Mouse (Mus musculus) c-Kit-positive CD71-negative TER-119-negative erythroid progenitor cells, embryonic 14.5 days (primary cell): ENCODE measurements around the gene Prelp.
"Not testable (repeated sequence)": the region's sequence is repeated elsewhere in the genome, so short reads cannot be mapped to it uniquely, and the experiment has no call there.

Experiments used
- DNase-seq: peaks from one replicate; pipeline ENCODE4 v3.0.0-alpha.2; 2013; ENCODE audit warnings: low read depth

Prelp gene

DNA sequence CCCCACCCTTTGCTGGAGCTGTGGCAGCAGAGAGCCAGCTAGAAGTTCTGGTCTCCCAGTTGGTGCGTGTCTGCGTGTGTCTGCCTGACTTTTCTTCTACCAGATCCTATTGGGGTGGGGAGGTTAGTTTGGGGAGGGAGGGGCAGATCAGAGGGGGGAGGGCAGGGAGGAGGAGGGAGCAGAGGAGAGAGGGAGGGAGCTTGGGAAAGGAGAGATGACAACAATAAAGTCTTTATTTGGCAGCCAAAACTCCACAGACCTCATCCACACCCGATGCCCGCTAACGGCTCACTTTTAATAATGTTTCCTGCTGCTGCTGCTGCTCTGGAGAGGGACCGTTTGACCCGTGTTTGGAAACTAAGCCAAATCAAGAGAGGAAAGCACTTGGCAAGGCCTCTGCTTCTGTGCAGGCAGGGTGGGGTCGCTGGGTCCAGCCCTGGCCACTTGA lies at the start of gene Prelp:
Gene Prelp, minus strand, starts transcription at position 111 of the 448 bp plus-strand sequence.
- DNase-seq = no peak

DNA sequence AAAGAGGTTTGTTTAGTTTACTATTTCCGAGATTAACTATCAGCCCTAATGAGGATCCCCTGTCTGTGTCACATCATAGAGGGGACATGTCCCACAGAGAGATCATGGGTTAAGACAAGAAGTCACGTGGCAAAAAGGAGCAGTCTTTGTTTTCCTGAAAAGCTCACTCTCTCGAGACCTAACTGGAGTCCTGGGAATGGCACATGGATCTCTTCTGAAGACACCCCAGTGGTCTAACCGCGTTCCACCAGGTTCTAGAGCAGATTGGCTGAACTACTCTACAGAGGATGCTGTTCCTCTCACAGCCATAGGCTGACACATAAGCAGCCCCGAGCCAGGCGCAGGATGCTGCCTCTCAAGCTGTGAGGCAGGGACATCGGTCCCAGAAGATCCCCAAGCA lies 48.2 kb upstream of the Prelp start:
- DNase-seq = no peak

DNA sequence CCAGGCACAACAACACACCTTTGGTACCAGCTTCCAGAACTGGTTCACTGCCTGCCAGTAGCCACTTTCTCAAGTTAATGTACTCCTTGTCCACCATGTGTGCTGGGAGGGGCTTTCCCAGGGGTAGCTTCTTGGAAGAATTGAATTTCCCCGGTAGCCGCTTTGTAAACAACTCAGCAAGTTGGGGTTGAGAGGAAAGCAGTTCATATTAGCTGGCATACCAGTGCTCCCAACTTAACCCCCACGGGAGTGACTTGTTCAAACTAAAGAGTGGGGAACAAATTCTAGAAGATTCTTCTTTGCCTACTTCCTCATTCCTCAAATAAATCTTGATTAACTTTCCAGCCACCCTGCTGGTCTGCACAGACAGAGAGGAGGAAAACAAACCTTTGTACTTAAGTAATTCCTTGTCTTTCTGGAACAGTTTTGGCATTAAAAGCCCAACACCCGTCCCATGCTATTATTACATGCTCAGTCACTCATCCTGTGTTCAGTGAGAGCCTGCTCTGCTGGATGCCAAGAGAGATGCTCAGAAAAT lies 47.6 kb upstream of the Prelp start:
- DNase-seq = no peak

DNA sequence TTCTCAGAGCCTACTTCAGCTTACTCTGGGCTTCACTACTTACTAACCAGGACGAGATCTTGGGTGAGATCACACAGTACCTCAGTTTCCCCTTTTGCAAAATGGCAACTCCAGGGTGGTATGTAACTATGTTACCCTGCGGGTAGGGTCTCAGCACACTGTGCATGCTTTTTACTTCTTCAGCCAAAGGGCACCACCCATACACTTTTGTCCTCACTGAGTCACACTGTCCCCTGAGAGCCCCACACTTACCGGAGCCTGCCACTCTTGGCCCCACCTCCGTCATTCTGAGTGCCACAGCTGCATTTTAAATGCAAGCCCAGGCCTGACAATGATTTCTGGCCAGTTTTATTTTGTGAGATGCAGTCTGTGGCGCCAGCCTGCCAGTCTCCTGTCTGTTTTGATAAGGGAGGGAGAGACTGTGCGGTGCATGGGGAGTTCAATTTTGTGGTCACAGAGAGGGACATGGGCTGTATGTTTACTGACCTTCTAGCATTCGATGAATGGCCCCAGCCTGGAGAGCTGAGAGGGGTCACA lies 46.3 kb upstream of the Prelp start:
- no peak for DNase-seq

DNA sequence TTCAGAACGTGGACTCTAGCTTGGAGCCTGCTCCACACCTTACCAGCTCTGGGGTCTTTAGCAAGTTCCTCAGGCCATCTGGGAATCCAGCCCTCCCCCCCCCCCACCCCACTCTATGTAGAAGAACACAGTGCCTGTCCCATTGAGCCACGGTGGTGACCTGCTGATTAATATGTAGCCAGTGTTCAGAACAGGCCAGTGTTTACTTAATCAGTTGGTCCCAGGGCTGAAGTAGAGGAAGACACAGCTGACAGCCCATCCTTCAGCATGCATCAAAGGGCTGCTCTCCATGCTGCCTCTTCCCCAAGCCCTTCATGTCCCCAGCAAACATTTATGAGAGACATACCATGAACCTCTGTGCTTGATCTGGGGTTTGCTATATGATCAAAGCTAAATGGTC lies 44.8 kb upstream of the Prelp start:
- DNase-seq = no peak

DNA sequence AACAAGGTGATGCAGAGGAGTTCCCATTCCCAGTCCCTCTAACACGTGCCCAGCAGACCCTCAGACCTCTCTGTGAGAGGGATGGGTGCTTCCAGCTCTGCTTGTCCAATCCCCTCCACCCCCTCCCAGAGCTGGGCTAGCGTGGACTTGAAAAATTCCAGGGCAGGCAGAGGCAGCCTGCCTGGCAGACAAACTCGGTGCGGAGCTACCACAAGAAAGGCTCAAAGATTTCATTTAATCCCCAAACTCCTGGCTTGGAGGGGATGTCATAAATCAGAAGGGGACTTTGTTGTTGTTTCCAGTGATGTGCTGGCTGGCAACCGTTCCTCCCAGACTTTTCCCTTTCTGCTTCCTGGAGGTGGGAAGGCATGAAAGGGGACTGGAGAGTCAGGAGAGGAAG lies 44.1 kb upstream of the Prelp start:
- DNase-seq = no peak

DNA sequence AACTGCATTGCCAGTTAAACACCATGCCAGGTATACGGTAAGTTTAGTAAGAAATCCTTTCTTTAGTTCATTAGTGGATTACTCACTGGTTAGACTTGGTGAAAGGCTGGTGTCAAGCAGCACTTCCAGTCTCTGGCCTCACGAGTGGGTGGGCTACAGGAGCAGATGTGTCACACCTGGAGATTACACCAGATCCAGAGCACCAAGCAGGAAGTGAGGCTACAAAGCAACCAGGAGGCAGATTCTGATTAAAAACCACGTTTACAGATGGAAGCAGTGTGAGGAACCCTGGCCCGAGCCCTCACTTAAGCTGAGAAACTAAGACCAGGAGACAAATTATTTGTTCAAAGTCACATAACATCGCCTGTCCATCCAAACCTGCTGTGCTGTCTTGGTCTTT lies 43.5 kb upstream of the Prelp start:
- no peak for DNase-seq

DNA sequence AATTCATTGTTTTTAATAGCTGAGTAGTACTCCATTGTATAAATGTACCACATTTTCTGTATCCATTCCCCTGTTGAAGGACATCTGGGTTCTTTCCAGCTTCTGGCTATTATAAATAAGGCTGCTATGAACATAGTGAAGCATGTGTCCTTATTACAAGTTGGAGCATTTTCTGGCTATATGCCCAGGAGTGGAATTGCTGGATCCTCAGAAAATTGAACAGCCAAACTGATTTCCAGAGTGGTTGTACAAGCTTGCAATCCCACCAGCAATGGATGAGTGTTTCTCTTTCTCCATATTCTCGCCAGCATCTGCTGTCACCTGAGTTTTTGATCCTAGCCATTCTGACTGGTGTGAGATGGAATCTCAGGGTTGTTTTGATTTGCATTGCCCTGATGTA lies 42.4 kb upstream of the Prelp start:
- not testable (repeated sequence) for DNase-seq

DNA sequence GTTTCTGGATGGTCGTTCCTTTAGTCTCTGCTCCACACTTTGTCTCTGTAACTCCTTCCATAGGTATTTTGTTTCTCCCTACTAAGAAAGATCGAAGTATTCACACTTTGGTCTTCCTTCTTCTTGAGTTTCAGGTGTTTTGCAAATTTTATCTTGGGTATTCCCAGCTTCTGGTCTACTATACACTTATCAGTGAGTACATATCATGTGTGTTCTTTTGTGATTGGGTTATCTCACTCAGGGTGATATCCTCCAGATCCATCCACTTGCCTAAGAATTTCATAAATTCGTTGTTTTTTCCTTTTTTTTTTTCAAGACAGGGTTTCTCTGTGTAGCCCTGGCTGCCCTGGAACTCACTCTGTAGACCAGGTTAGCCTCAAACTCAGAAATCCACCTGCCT lies 41.9 kb upstream of the Prelp start:
- DNase-seq = not testable (repeated sequence)

DNA sequence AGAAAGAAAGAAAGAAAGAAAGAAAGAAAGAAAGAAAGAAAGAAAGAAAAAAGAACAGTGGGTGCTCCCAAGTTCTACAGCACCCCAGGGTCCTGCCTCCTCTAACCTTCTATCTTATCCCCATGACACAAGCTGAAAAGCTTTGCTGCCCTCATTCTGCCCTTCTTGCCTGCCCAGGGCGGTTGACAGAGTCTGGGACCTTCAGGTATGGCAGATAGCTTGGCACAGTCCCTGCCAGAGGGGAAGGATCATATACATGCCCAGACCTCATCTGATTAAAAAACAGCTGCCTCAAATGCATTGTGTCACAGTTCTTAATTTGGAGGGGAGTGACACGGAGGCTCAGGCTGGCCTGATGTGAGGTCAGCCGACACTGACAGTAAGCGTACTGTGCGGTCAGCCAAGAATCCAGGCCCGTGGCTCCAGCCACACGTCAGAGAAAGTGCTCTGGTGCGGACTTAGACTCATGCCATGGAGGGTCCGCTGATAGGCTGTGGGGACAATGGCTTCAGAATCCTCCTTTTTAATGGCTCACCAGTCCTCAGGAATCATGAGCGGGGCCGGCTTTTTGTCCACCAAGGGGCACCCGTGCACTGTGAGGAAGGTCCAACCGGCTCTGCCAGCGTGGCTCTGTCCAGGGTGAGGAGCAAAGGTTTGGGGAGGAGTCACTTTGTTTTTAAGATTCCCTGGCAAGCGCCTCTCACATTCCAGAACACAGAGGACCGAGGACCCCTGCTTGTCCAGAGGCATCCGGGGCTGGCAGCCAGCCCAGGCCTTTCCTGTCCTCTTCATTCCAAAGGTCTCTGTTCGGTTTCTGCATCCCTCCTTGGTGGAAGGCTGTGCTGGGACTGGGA lies 40.3 kb upstream of the Prelp start:
- DNase-seq = no peak

DNA sequence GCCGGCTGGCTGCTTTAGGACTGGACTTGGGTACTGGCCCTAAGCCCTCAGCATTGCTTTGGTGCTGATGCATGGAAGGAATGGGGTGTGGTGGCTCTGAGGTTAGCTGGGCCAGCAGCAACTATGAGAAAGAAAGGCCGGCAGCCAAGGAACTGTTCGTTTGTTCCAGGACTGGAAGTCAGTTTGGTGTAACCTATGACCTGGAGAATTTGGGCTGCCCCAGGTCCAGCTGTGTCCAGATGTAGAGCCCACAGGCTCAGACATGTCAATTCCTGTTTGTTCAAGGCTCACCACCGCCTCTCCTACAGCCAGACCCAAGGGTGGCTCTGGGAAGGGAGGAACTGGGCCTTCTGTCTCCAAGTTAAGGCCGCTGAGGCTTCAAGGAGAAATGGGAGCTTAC lies 38.3 kb upstream of the Prelp start:
- DNase-seq = no peak

DNA sequence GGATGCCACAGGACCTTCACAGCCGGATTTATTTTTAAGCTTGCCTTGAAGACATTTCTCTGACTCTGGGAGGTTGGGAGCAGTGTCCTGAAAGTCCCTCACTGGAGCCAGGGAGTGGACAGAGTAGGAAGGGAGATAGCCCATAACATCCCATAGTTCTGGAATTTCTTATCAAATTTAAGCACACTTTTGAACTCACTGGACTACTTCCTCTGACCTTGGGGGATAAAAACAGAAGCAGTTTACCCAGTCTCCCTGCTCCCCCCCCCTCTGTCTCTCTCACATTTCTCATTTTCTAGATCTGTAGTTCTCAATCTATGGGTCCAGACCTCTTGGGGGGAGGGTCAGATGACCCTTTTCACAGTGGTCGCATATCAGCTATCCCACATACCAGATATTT lies 32.8 kb upstream of the Prelp start:
- DNase-seq = no peak

DNA sequence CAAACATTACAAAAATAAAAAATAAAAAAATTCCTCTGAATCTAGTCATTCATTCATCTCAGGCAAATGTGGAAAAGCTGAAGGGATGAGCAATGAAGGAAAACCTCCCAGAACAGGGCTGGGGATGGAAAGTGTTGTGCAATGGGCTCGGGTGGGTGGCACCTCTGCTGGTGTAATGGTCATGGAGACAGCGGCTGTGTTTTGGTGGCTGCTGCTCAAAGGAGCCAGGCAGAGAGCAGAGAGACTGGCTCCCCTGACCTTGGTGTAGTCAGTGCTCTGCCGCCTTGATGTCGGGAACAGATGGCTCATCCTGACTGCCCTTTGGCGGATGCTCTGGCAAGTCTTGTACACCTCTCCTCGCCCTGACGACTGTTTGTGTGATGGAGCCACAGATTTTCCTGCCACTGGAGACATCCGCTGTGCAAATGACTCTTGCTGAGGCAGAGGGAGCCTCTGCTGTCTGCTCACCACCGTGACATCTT lies 32.1 kb upstream of the Prelp start:
- DNase-seq = no peak

DNA sequence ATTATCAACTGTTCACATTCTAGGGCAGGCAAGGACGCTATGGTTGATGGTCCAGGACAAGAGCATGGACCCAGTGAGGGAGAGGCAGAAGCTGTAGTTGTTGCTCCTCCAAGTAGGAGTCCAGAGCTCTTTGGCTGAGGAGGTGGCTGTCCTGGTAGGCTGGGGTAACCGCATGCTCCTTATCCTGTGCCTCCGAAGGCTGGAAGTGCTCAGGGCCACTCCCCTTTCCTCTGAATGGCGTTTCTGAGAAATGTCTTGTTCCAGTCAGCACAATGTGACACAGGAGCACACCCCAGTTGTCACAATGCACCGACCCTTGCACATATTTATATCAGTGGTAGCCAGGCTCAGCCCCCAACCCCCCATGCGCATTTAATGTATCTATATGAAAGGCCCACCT lies 30.4 kb upstream of the Prelp start:
- DNase-seq = peak; percentile 20

DNA sequence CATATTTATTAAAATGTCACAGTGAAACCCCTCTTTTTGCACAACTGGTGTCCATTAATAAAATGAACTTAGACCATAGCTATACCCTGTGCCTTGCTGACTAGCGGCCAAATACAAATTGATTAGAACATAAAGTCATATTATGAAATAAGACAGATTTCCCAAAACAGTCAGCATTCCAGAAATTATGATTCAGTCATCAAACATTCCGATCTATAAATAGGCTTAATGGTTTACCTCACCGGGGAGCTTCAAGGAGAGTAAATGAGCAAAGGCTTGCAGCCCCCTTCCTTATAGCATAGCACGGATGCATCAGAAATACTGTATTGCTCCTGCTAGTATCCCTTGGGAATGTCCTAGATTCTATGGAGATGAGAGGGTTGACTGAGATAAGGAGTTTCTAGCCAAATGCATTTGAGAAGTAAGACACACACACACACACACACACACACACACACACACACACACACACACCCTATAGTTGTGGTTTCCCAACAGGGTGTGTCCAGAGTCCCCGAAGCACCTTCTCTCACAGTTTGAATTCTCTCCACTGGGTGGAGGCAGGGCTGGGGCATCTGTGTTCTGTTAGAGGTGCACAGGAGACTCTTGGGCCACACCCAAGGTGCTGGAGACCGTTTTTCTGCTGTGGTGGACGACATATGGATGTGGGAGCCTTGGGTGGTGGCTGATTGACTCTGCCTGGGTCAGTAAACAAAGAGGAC lies 29.0 kb upstream of the Prelp start:
- peak; percentile 22 for DNase-seq

DNA sequence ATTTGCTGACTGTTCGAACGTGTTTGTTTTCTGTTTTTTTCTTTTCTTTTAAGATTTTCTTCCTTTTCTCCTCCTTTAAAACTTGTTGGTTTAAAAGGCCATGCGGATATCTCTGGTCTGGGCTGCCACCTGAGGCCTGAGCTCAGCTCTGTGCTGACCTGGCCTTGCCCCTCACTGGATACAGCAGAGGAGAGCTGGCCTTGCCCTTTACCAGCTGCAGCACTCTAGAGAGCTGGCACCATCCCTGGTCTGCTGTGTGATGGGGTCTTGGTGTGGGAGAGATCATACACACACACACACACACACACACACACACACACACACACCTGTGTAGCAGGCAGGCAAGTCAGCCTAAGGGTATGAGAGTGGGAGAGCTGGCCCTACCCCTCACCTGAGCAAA lies 23.9 kb upstream of the Prelp start:
- no peak for DNase-seq

DNA sequence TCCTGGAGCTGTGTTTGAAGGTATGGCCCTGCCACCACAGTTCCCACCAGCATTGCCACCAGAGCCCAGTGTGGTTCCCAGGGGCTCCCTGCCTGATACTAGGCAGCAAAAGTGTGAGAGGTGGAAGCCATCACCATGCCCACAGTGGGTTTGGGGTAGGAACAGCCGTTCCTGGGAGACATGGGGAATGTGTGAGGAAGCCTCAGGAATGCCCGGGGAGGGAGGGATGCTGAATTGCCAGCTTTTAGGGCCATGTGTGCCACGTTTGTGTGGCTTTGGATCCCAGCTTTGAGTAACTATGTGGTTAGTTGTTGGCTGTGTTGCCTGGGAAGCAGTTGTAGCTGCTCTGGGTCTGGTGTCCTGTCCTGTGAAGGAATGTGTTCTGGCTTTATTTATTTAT lies 20.7 kb upstream of the Prelp start:
- DNase-seq = no peak

DNA sequence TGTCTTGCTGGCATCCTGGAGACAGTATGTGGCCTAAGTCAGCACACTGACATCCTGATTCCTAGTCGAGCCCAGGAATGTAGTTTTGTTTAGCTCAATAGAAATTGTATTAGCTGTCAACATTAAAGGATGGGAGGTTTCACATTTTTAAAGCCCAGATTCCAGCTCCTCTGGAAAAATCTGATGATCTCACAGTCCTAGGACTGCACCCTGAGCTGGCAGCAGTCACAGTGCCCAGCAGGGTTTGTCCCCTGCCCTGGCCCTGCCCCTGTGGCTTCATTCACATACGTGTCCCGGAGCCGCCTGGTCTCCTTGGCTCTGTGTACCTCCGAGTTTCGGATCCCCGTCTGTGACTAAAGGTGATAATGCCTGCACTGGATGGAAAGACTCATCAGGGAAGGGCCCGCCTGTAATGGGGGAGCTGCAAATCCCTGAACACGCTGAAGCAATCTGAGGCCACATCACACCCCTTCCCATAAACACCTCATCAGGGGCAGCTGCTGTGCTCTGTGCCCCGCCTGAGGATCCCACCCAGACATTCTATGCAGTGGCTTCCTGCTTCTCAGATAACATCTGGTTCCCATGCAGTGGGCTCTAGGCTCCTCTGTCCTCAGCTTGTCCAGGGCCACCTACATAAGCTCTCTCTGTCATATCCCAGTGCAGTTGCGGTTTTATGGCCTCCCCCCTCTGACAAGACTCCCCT lies 20.1 kb upstream of the Prelp start:
- no peak for DNase-seq

DNA sequence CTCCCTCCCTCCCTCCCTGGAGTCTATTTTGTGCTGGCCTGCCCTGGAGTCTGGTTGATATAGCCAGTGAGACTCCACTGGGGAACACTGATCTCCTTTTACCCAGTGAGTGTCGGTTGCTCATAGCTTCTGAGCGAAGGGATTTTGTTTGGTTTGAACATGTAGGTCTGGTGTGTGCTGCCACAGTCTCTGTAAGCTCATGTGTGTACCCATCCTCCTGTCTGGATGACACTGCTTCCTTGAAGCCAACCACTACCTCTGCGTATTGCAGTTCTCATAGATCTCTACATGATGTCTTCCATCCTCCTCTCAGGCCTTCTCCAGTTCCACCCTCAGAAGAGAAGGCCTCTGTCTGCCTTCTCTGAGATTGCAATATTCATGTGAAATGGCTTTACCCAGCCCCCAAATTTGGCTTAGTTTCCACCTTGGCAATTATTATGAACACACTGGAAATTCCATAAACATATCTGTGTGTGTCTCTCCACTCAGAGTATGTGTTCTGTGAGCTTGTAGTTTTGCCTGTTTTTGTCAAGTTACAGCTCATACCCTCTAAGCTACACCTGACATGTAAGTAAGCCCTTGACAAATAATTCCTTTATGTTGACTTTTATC lies 19.4 kb upstream of the Prelp start:
- no peak for DNase-seq

DNA sequence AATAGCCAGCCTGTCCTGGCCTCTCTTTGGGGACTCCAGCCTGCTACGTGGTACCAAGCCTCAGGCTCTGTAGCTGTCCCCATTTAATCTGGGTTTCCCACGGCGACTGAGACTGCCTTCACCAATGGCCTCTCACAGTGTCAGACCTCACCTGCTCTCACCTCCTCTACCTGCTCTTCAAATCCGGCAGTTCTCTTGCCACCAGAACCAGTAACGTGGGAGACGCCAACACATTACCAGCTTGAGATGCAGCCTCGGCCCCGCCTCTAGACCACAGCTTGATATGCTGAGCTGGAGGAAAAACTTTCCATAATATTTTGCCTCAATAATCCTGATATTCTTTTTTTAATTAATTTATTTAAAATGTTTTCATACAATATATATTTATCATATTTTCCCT lies 18.5 kb upstream of the Prelp start:
- no peak for DNase-seq

DNA sequence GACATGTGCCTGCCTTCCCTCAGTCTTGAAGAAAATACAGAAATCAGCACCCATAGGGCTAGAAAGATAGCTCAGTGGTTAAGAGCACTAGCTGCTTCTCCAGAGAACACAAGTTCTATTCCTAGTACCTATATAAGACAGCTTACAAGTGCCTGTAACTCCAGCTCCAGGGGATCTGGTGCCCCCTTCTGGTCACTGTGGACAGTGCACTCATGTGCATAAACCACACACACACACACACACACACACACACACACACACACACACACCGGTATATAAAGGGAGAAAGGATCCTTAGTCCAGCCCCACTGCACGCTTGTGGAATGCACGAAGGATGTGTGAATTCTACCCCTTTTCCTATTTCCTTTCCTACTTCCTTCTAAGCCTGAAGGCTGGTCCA lies 15.0 kb upstream of the Prelp start:
- no peak for DNase-seq
